Mouse (Mus musculus) lung, embryonic 16.5 days (tissue): ENCODE data around the gene Me3. TPM values are rescaled to one million over a fixed set of nuclear protein-coding genes. Genes with fewer than 3 reads are reported as not detected.
"Not testable (repeated sequence)": the region's sequence is repeated elsewhere in the genome, so short reads cannot be mapped to it uniquely, and the experiment has no call there.

ENCODE experiments used
- ATAC-seq: fragments of 200-750 bp; cut with Nextera tagmentation; 2 replicates; pipeline ENCODE4 v1.8.0; 2017; ENCODE audit warnings: low read depth, mild to moderate bottlenecking, moderate library complexity
- H3K27ac ChIP-seq: fragments of 300-500 bp; sonication (generic); 2 replicates; pipeline ENCODE4 v1.5.1; 2014; ENCODE audit warnings: mild to moderate bottlenecking, control low read depth, low read length
- H3K27me3 ChIP-seq: fragments of 300-500 bp; sonication (generic); 2 replicates; pipeline ENCODE4 v1.6.1; 2014; ENCODE audit warnings: low read depth, low read length, mixed read lengths; ENCODE audit not compliant: control insufficient read depth, insufficient read depth
- H3K36me3 ChIP-seq: fragments of 300-500 bp; sonication (generic); 2 replicates; pipeline ENCODE4 v1.6.1; 2014; ENCODE audit warnings: low read length; ENCODE audit not compliant: control insufficient read depth, insufficient read depth
- H3K4me1 ChIP-seq: fragments of 300-500 bp; sonication (generic); replicated peaks from 2 replicates; pipeline ENCODE4 v1.6.1; 2014; ENCODE audit warnings: low read length, mixed read lengths; ENCODE audit not compliant: control insufficient read depth, insufficient read depth
- H3K4me2 ChIP-seq: fragments of 300-500 bp; sonication (generic); 2 replicates; pipeline ENCODE4 v1.6.1; 2014; ENCODE audit warnings: low read depth, low read length, control low read depth
- H3K4me3 ChIP-seq: fragments of 300-500 bp; sonication (generic); 2 replicates; pipeline ENCODE4 v1.5.1; 2014; ENCODE audit warnings: mild to moderate bottlenecking, low read length, control low read depth
- H3K9ac ChIP-seq: fragments of 300-500 bp; sonication (generic); 2 replicates; pipeline ENCODE4 v1.6.1; 2014; ENCODE audit warnings: low read length, control low read depth
- H3K9me3 ChIP-seq: fragments of 300-500 bp; sonication (generic); 2 replicates; pipeline ENCODE4 v1.6.1; 2016; ENCODE audit warnings: low read length; ENCODE audit not compliant: control insufficient read depth
- WGBS: fragments of 180-500 bp; shearing (Covaris S2); extraction: QIAGEN DNeasy Blood & Tissue Kit; methylation state at CpG from one replicate; pipeline ENCODE4 v1.1.7; 2014; 5-methylcytosine and 5-hydroxymethylcytosine counted together
- polyA plus RNA-seq: library from polyadenylated mRNA; unstranded; fragments of >200 nt; fragmentation: Nextera tagmentation; extraction: Ambion mirVana; gene quantifications from 2 replicates; pipeline ENCODE4 v1.2.1, GENCODE M21; 2015

The Me3 gene
- polyA plus RNA-seq, 1 experiment from 2014 or later = 2.8 TPM

- H3K4me3 ChIP-seq = no peak overlapping the region
- H3K27ac ChIP-seq = no peak overlapping the region
- no peak for ATAC-seq
- H3K9ac ChIP-seq = no peak overlapping the region
- no peaks in the 10 kb centered on the region for H3K27me3 ChIP-seq
- H3K36me3 ChIP-seq = no peaks in the 10 kb centered on the region
- peaks cover 4% of the 10 kb centered on the region; the same call in 1 of the 2 replicates for H3K4me1 ChIP-seq
- no peak overlapping the region for H3K4me2 ChIP-seq
- 70% methylated on average over 3 of the region's 3 CpGs for WGBS
- H3K9me3 ChIP-seq = no peaks in the 10 kb centered on the region
Measured at GRCm38 (mm10) chr7:89716226-89716625, 84.0 kb downstream of the Me3 start.

GRCm38 (mm10) chr7:89717521-89717920 lies 85.3 kb downstream of the Me3 start:
- Histone ChIP-seq H3K9ac (no peak overlapping the region), H3K9me3 (no peaks in the 10 kb centered on the region), H3K27me3 (no peaks in the 10 kb centered on the region), H3K36me3 (no peaks in the 10 kb centered on the region), H3K4me3 (no peak overlapping the region), H3K27ac (no peak overlapping the region), H3K4me2 (no peak overlapping the region), H3K4me1 (peaks cover 4% of the 10 kb centered on the region; the same call in 1 of the 2 replicates)
- ATAC-seq = no peak
- WGBS = 43% methylated on average over 2 of the region's 2 CpGs

GRCm38 (mm10) chr7:89718264-89718663 lies 86.1 kb downstream of the Me3 start:
- H3K4me2 ChIP-seq = no peak overlapping the region
- H3K9me3 ChIP-seq = no peaks in the 10 kb centered on the region
- no peak for ATAC-seq
- no peak overlapping the region for H3K27ac ChIP-seq
- H3K4me1 ChIP-seq = peaks cover 4% of the 10 kb centered on the region; the same call in 1 of the 2 replicates
- 58% methylated on average over 2 of the region's 2 CpGs for WGBS
- H3K9ac ChIP-seq = no peak overlapping the region
- H3K27me3 ChIP-seq = no peaks in the 10 kb centered on the region
- H3K4me3 ChIP-seq = no peak overlapping the region
- no peaks in the 10 kb centered on the region for H3K36me3 ChIP-seq

GRCm38 (mm10) chr7:89720256-89720655 lies 88.1 kb downstream of the Me3 start:
- H3K4me3 ChIP-seq = no peak overlapping the region
- H3K9me3 ChIP-seq = no peaks in the 10 kb centered on the region
- no peak overlapping the region for H3K27ac ChIP-seq
- H3K27me3 ChIP-seq = no peaks in the 10 kb centered on the region
- 57% methylated on average over 2 of the region's 2 CpGs for WGBS
- H3K9ac ChIP-seq = no peak overlapping the region
- peaks cover 4% of the 10 kb centered on the region; the same call in 1 of the 2 replicates for H3K4me1 ChIP-seq
- no peaks in the 10 kb centered on the region for H3K36me3 ChIP-seq
- H3K4me2 ChIP-seq = no peak overlapping the region
- ATAC-seq = no peak

GRCm38 (mm10) chr7:89726712-89727111 lies 94.5 kb downstream of the Me3 start:
- 75% methylated on average over 3 of the region's 3 CpGs for WGBS
- Histone ChIP-seq H3K4me2 (no peak overlapping the region), H3K4me1 (no peaks in the 10 kb centered on the region), H3K27me3 (no peaks in the 10 kb centered on the region), H3K9me3 (no peaks in the 10 kb centered on the region), H3K9ac (no peak overlapping the region), H3K36me3 (no peaks in the 10 kb centered on the region), H3K4me3 (no peak overlapping the region), H3K27ac (no peak overlapping the region)
- no peak for ATAC-seq

- H3K4me3 ChIP-seq = no peak overlapping the region
- no peak overlapping the region for H3K27ac ChIP-seq
- no peaks in the 10 kb centered on the region for H3K9me3 ChIP-seq
- H3K36me3 ChIP-seq = no peaks in the 10 kb centered on the region
- H3K4me2 ChIP-seq = no peak overlapping the region
- H3K4me1 ChIP-seq = no peaks in the 10 kb centered on the region
- no peaks in the 10 kb centered on the region for H3K27me3 ChIP-seq
- WGBS = 56% methylated on average over 1 of the region's 1 CpGs
- peak; percentile 62 for ATAC-seq
- H3K9ac ChIP-seq = no peak overlapping the region
Measured at GRCm38 (mm10) chr7:89727615-89728014, 95.4 kb downstream of the Me3 start.

- ATAC-seq = no peak
- Histone ChIP-seq H3K27me3 (no peaks in the 10 kb centered on the region), H3K4me1 (no peaks in the 10 kb centered on the region), H3K4me3 (no peak overlapping the region), H3K36me3 (no peaks in the 10 kb centered on the region), H3K27ac (no peak overlapping the region), H3K9me3 (no peaks in the 10 kb centered on the region), H3K4me2 (no peak overlapping the region), H3K9ac (no peak overlapping the region)
- 44% methylated on average over 3 of the region's 3 CpGs for WGBS
Measured at GRCm38 (mm10) chr7:89728393-89728792, 96.2 kb downstream of the Me3 start.

- no peak overlapping the region for H3K4me2 ChIP-seq
- 31% methylated on average over 2 of the region's 2 CpGs for WGBS
- no peak overlapping the region for H3K9ac ChIP-seq
- H3K9me3 ChIP-seq = no peaks in the 10 kb centered on the region
- no peaks in the 10 kb centered on the region for H3K36me3 ChIP-seq
- no peak overlapping the region for H3K4me3 ChIP-seq
- H3K27me3 ChIP-seq = no peaks in the 10 kb centered on the region
- H3K4me1 ChIP-seq = no peaks in the 10 kb centered on the region
- no peak overlapping the region for H3K27ac ChIP-seq
- ATAC-seq = peak; percentile 67
Measured at GRCm38 (mm10) chr7:89730514-89730913, 98.3 kb downstream of the Me3 start.

- H3K36me3 ChIP-seq, H3K27ac ChIP-seq, H3K9ac ChIP-seq, H3K4me3 ChIP-seq, H3K27me3 ChIP-seq, H3K4me2 ChIP-seq, H3K9me3 ChIP-seq, H3K4me1 ChIP-seq: not testable (repeated sequence)
- ATAC-seq = peak; percentile 57; the same call in 1 of the 2 replicates
- WGBS = 93% methylated on average over 2 of the region's 2 CpGs
Measured at GRCm38 (mm10) chr7:89731115-89731514, 98.9 kb downstream of the Me3 start.

GRCm38 (mm10) chr7:89748415-89748814 lies 116.2 kb downstream of the Me3 start:
- H3K9ac ChIP-seq = no peak overlapping the region
- peaks cover 11% of the 10 kb centered on the region; the same call in 1 of the 2 replicates for H3K4me1 ChIP-seq
- H3K27me3 ChIP-seq = no peaks in the 10 kb centered on the region
- H3K4me3 ChIP-seq = no peak overlapping the region
- H3K36me3 ChIP-seq = no peaks in the 10 kb centered on the region
- H3K27ac ChIP-seq = peak overlapping the region; percentile 72
- 13% methylated on average over 7 of the region's 7 CpGs for WGBS
- no peaks in the 10 kb centered on the region for H3K9me3 ChIP-seq
- ATAC-seq = peak; percentile 72
- no peak overlapping the region for H3K4me2 ChIP-seq
